Comparison of ENCODE assay signal across 32 mouse cellular contexts in genomic region chr19:36585505-36585904, GRCm38 (mm10). TPM values are rescaled to one million over a fixed set of nuclear protein-coding genes. Genes with fewer than 3 reads are reported as not detected.
DNase-seq lines count a peak whose midpoint lies in the region; ATAC-seq and TF ChIP-seq lines count a peak whose summit lies in the region.
"Had no signal": no experiment of that assay in that cellular context is flagged by ENCODE, and none has a peak within 500 bp of the region (broad histone marks: within the 10 kb centered on the region; RNA-seq: fewer than 3 reads in every experiment).

No protein-coding gene starts in this region.

- ATAC-seq in cerebellum, adult (ENCODE audit: insufficient number of reproducible peaks, low FRiP score, low TSS enrichment) = no peak
- ATAC-seq in lung, postnatal 0 days = no peak
- no peak for ATAC-seq in megakaryocyte, adult 5-6 weeks (ENCODE audit: poor library complexity, severe bottlenecking)
- ATAC-seq: forebrain, postnatal 0 days; inflammation-experienced regulatory T-cells, adult 6 months had no signal

- no peaks in the 10 kb centered on the region for H3K4me1 ChIP-seq in cerebellum, adult 2 months (ENCODE audit: control insufficient read depth, insufficient read depth, low read length)
- no peaks in the 10 kb centered on the region for H3K4me1 ChIP-seq in kidney, adult 2 months (ENCODE audit: control insufficient read depth, insufficient read depth, low read length)
- H3K4me1 ChIP-seq in lung, postnatal 0 days (ENCODE audit: insufficient read depth, low read depth, low read length) = no peaks in the 10 kb centered on the region
- H3K4me1 ChIP-seq: embryonic facial prominence, embryonic 10.5 days; embryonic facial prominence, embryonic 15.5 days; forebrain, embryonic 12.5 days; hindbrain, embryonic 15.5 days; liver, embryonic 15.5 days; lung, embryonic 15.5 days; neural tube, embryonic 15.5 days; stomach, embryonic 15.5 days had no signal

- no peak overlapping the region for H3K4me2 ChIP-seq in lung, postnatal 0 days (replicated peaks; ENCODE audit: low read depth, low read length)
- H3K4me2 ChIP-seq: embryonic facial prominence, embryonic 15.5 days; forebrain, embryonic 12.5 days; heart, embryonic 11.5 days; hindbrain, embryonic 15.5 days; liver, embryonic 15.5 days; lung, embryonic 15.5 days; neural tube, embryonic 15.5 days; stomach, embryonic 15.5 days had no signal

- no peak for DNase-seq in cerebellum, adult 2 months
- DNase-seq in kidney, adult 2 months = no peak
- no peak for DNase-seq in kidney, postnatal 14 days
- no peak for DNase-seq in lung, postnatal 0 days (ENCODE audit: low spot score)
- DNase-seq in lung, postnatal 14 days = no peak
- no peak for DNase-seq in left cerebral cortex, adult 9 months (ENCODE audit: low spot score in 2 of 2)
- DNase-seq: adrenal gland, adult 2 months; adrenal gland, postnatal 36 days; cerebellum, adult 8-10 months; cerebellum, postnatal 25 days; forebrain, postnatal 0 days; gastrocnemius, postnatal 14 days; heart, adult 11 months; heart, postnatal 4 days; kidney, adult 8-10 months; kidney, postnatal 25 days; left cerebral cortex, postnatal 4 days; lung, postnatal 4 days; right cerebral cortex, postnatal 14 days; thymus, postnatal 25 days had no signal

- H3K27ac ChIP-seq in cerebellum, adult 2 months (ENCODE audit: insufficient read depth, low read length) = no peak overlapping the region
- H3K27ac ChIP-seq in kidney, adult 2 months (ENCODE audit: insufficient read depth, low read depth, low read length) = no peak overlapping the region
- H3K27ac ChIP-seq in lung, postnatal 0 days (ENCODE audit: low read length) = no peak overlapping the region
- H3K27ac ChIP-seq: embryonic facial prominence, embryonic 10.5 days; embryonic facial prominence, embryonic 15.5 days; forebrain, embryonic 12.5 days; hindbrain, embryonic 15.5 days; liver, embryonic 15.5 days; lung, embryonic 15.5 days; neural tube, embryonic 15.5 days; stomach, embryonic 15.5 days had no signal

- TF ChIP-seq POLR2A in cerebellum, adult 2 months (IDR thresholded peaks at IDR 0.05; ENCODE audit: borderline replicate concordance, insufficient read depth, low read length) = no peak
- no peak for TF ChIP-seq POLR2A in kidney, adult 2 months (IDR thresholded peaks at IDR 0.05; ENCODE audit: low read depth, low read length)

- no peak overlapping the region for H3K4me3 ChIP-seq in cerebellum, adult 2 months (replicated peaks; ENCODE audit: insufficient read depth, low read depth, low read length)
- no peak overlapping the region for H3K4me3 ChIP-seq in kidney, adult 2 months (ENCODE audit: insufficient read depth, low read depth, low read length)
- no peak overlapping the region for H3K4me3 ChIP-seq in lung, postnatal 0 days (ENCODE audit: low read depth, low read length)
- H3K4me3 ChIP-seq: embryonic facial prominence, embryonic 10.5 days; embryonic facial prominence, embryonic 15.5 days; forebrain, embryonic 12.5 days; hindbrain, embryonic 15.5 days; liver, embryonic 15.5 days; lung, embryonic 15.5 days; neural tube, embryonic 15.5 days; stomach, embryonic 15.5 days had no signal

- TF ChIP-seq EP300 in lung, postnatal 0 days (IDR thresholded peaks at IDR 0.05) = no peak

- H3K27me3 ChIP-seq in cerebellum, adult 2 months (ENCODE audit: control insufficient read depth, insufficient read depth, low read length) = no peaks in the 10 kb centered on the region
- no peaks in the 10 kb centered on the region for H3K27me3 ChIP-seq in kidney, adult 2 months (replicated peaks; ENCODE audit: control insufficient read depth, insufficient read depth, low read length)
- H3K27me3 ChIP-seq in lung, postnatal 0 days (replicated peaks; ENCODE audit: insufficient read depth, low read length) = no peaks in the 10 kb centered on the region
- H3K27me3 ChIP-seq: embryonic facial prominence, embryonic 15.5 days; forebrain, embryonic 12.5 days; hindbrain, embryonic 15.5 days; liver, embryonic 15.5 days; lung, embryonic 15.5 days; neural tube, embryonic 15.5 days; stomach, embryonic 15.5 days had no signal

- no peaks in the 10 kb centered on the region for H3K9me3 ChIP-seq in lung, postnatal 0 days (ENCODE audit: low read length)
- H3K9me3 ChIP-seq: embryonic facial prominence, embryonic 10.5 days; embryonic facial prominence, embryonic 15.5 days; forebrain, embryonic 12.5 days; hindbrain, embryonic 15.5 days; liver, embryonic 15.5 days; lung, embryonic 15.5 days; neural tube, embryonic 15.5 days; stomach, embryonic 15.5 days had no signal

- TF ChIP-seq CTCF in cerebellum, adult 2 months (IDR thresholded peaks at IDR 0.05; ENCODE audit: borderline replicate concordance, insufficient read depth, low read depth, low read length) = 0 out of 2 replicates have a peak, but pooled peaks have one; percentile 6
- TF ChIP-seq CTCF in kidney, adult 2 months (conservative IDR thresholded peaks at IDR 0.05; ENCODE audit: insufficient read depth, insufficient read length, low read depth, low read length) = 0 out of 2 replicates have a peak, but pooled peaks have one; percentile 18
- peak; percentile 33 for TF ChIP-seq CTCF in lung, postnatal 0 days (IDR thresholded peaks at IDR 0.05)

- no peak overlapping the region for H3K9ac ChIP-seq in lung, postnatal 0 days (replicated peaks; ENCODE audit: low read depth)
- H3K9ac ChIP-seq: embryonic facial prominence, embryonic 15.5 days; forebrain, embryonic 12.5 days; forebrain, postnatal 0 days; hindbrain, embryonic 15.5 days; liver, embryonic 15.5 days; lung, embryonic 15.5 days; neural tube, embryonic 15.5 days; stomach, embryonic 15.5 days had no signal

- H3K36me3 ChIP-seq in kidney, adult 2 months (ENCODE audit: control insufficient read depth, insufficient read depth, low read length) = no peaks in the 10 kb centered on the region
- no peaks in the 10 kb centered on the region for H3K36me3 ChIP-seq in lung, postnatal 0 days (ENCODE audit: insufficient read depth, low read length)
- H3K36me3 ChIP-seq: embryonic facial prominence, embryonic 10.5 days; liver, embryonic 15.5 days; lung, embryonic 15.5 days; stomach, embryonic 15.5 days had no signal

- WGBS in cerebellum, adult 2 months = 92% methylated on average over 1 of the region's 1 CpGs
- 98% methylated on average over 1 of the region's 1 CpGs for WGBS in kidney, adult 2 months
- 100% methylated on average over 1 of the region's 1 CpGs for WGBS in lung, postnatal 0 days

RNA-seq across cellular contexts. Expression of gene Hectd2, which starts 31.1 kb away (rescaled TPM):
- polyA plus RNA-seq in cerebellum, adult 2 months (2012; rRNA removed) = 8.6 and 10.1 TPM in 2 replicates
- 0.34 and 0.41 TPM in 2 replicates for polyA plus RNA-seq in kidney, adult 2 months (2012; rRNA removed)
- polyA plus RNA-seq in lung, postnatal 0 days (2015; fragmentation: Nextera tagmentation; extraction: Ambion mirVana) = 1.4 and 1.6 TPM in 2 replicates
- total RNA-seq in megakaryocyte, adult 5-6 weeks (2015) = 0.87 and 1.0 TPM in 2 replicates
- 0.61 and 0.70 TPM in 2 replicates for total RNA-seq in megakaryocyte, adult 5-6 weeks (2017)
